Mouse (Mus musculus) cerebellum, adult 2 months (tissue): Measurements from ENCODE around the gene Rps6ka5.

ENCODE experiments used
- CTCF ChIP-seq: fragments of 200-500 bp; IDR thresholded peaks from 2 replicates; pipeline ENCODE4 v1.5.1; 2011; ENCODE audit warnings: low read depth, mild to moderate bottlenecking, control low read depth, low read length, moderate library complexity, borderline replicate concordance; ENCODE audit not compliant: insufficient read depth
- POLR2A ChIP-seq: fragments of 200-500 bp; IDR thresholded peaks from 2 replicates; pipeline ENCODE4 v1.6.1; 2011; ENCODE audit warnings: low read length, control low read depth, borderline replicate concordance; ENCODE audit not compliant: insufficient read depth

GRCm38 (mm10) chr12:100752977-100753376 lies 26.2 kb upstream of the Rps6ka5 start:
- TF ChIP-seq CTCF = no peak
- no peak for TF ChIP-seq POLR2A
